Mouse (Mus musculus): Measurements from ENCODE around the gene Slc25a10. TPM values are rescaled to one million over a fixed set of nuclear protein-coding genes. Genes with fewer than 3 reads are reported as not detected.

The Slc25a10 gene
- polyA plus RNA-seq, 1 experiment from 2014 or later, result 39.4 TPM

GRCm38 (mm10) chr11:120493911-120494310, 2.3 kb downstream of the Slc25a10 start:
- Histone ChIP-seq H3K4me3 (ENCODE audit: control insufficient read depth in 1 of 2, insufficient read depth in 1 of 2, low read depth in 1 of 2, low read length in 2 of 2) (no peak overlapping the region), H3K9ac (ENCODE audit: low read length) (no peak overlapping the region; the same call in 1 of the 2 replicates), H3K27me3 (ENCODE audit: control insufficient read depth, insufficient read depth, low read length) (no peaks in the 10 kb centered on the region), H3K36me3 (ENCODE audit: control insufficient read depth, insufficient read depth, low read length) (peaks cover 59% of the 10 kb centered on the region), H3K4me1 (ENCODE audit: control insufficient read depth in 2 of 2, insufficient read depth in 2 of 2, low read length in 2 of 2) (peaks cover 17 to 25% of the 10 kb centered on the region in 2 experiments), H3K9me3 (ENCODE audit: control insufficient read depth, low read length) (no peaks in the 10 kb centered on the region), H3K4me2 (ENCODE audit: low read length) (no peak overlapping the region; the same call in 1 of the 2 replicates), H3K27ac (replicated peaks in 1 of 2; ENCODE audit: control insufficient read depth in 1 of 2, insufficient read depth in 1 of 2, low read depth in 2 of 2, low read length in 2 of 2) (no peak overlapping the region)
- 82% methylated on average over 3 of the region's 3 CpGs for WGBS
- ATAC-seq (ENCODE audit: insufficient number of reproducible peaks, insufficient read depth, low FRiP score, low read depth), result no peak

- H3K4me2 ChIP-seq (ENCODE audit: low read length), result no peak overlapping the region
- WGBS, result 89% methylated on average over 3 of the region's 3 CpGs
- ATAC-seq (ENCODE audit: insufficient number of reproducible peaks, insufficient read depth, low FRiP score, low read depth), result no peak
- H3K27me3 ChIP-seq (ENCODE audit: control insufficient read depth, insufficient read depth, low read length), result no peaks in the 10 kb centered on the region
- H3K9me3 ChIP-seq (ENCODE audit: control insufficient read depth, low read length), result no peaks in the 10 kb centered on the region
- H3K27ac ChIP-seq (replicated peaks in 1 of 2; ENCODE audit: control insufficient read depth in 1 of 2, insufficient read depth in 1 of 2, low read depth in 2 of 2, low read length in 2 of 2), result no peak overlapping the region
- peaks cover 47% of the 10 kb centered on the region for H3K36me3 ChIP-seq (ENCODE audit: control insufficient read depth, insufficient read depth, low read length)
- H3K4me3 ChIP-seq (ENCODE audit: control insufficient read depth in 1 of 2, insufficient read depth in 1 of 2, low read depth in 1 of 2, low read length in 2 of 2), result no peak overlapping the region
- H3K4me1 ChIP-seq (ENCODE audit: control insufficient read depth in 2 of 2, insufficient read depth in 2 of 2, low read length in 2 of 2), result peaks cover 6 to 17% of the 10 kb centered on the region in 2 experiments
- H3K9ac ChIP-seq (ENCODE audit: low read length), result no peak overlapping the region
Measured at GRCm38 (mm10) chr11:120497436-120497835, 5.8 kb downstream of the Slc25a10 start.

- H3K4me1 ChIP-seq (ENCODE audit: control insufficient read depth in 2 of 2, insufficient read depth in 2 of 2, low read length in 2 of 2), result peaks cover 3 to 11% of the 10 kb centered on the region in 2 experiments
- ATAC-seq (ENCODE audit: insufficient number of reproducible peaks, insufficient read depth, low FRiP score, low read depth), result no peak
- no peak overlapping the region for H3K4me3 ChIP-seq (ENCODE audit: control insufficient read depth in 1 of 2, insufficient read depth in 1 of 2, low read depth in 1 of 2, low read length in 2 of 2)
- H3K36me3 ChIP-seq (ENCODE audit: control insufficient read depth, insufficient read depth, low read length), result peaks cover 47% of the 10 kb centered on the region
- no peaks in the 10 kb centered on the region for H3K27me3 ChIP-seq (ENCODE audit: control insufficient read depth, insufficient read depth, low read length)
- no peaks in the 10 kb centered on the region for H3K9me3 ChIP-seq (ENCODE audit: control insufficient read depth, low read length)
- 89% methylated on average over 12 of the region's 12 CpGs for WGBS
- no peak overlapping the region for H3K4me2 ChIP-seq (ENCODE audit: low read length)
- no peak overlapping the region for H3K27ac ChIP-seq (replicated peaks in 1 of 2; ENCODE audit: control insufficient read depth in 1 of 2, insufficient read depth in 1 of 2, low read depth in 2 of 2, low read length in 2 of 2)
- no peak overlapping the region for H3K9ac ChIP-seq (ENCODE audit: low read length)
Measured at GRCm38 (mm10) chr11:120498226-120498625, 6.6 kb downstream of the Slc25a10 start.

GRCm38 (mm10) chr11:120498891-120499290, 7.3 kb downstream of the Slc25a10 start:
- Histone ChIP-seq H3K9ac (ENCODE audit: low read length) (no peak overlapping the region), H3K4me3 (ENCODE audit: control insufficient read depth in 1 of 2, insufficient read depth in 1 of 2, low read depth in 1 of 2, low read length in 2 of 2) (no peak overlapping the region), H3K27ac (replicated peaks in 1 of 2; ENCODE audit: control insufficient read depth in 1 of 2, insufficient read depth in 1 of 2, low read depth in 2 of 2, low read length in 2 of 2) (no peak overlapping the region), H3K4me2 (ENCODE audit: low read length) (no peak overlapping the region), H3K36me3 (ENCODE audit: control insufficient read depth, insufficient read depth, low read length) (peaks cover 47% of the 10 kb centered on the region), H3K27me3 (ENCODE audit: control insufficient read depth, insufficient read depth, low read length) (no peaks in the 10 kb centered on the region), H3K4me1 (ENCODE audit: control insufficient read depth in 2 of 2, insufficient read depth in 2 of 2, low read length in 2 of 2) (peaks cover 0 to 7% of the 10 kb centered on the region in 2 experiments; a peak in 3 of 4 replicates), H3K9me3 (ENCODE audit: control insufficient read depth, low read length) (no peaks in the 10 kb centered on the region)
- no peak for ATAC-seq (ENCODE audit: insufficient number of reproducible peaks, insufficient read depth, low FRiP score, low read depth)
- WGBS, result 82% methylated on average over 5 of the region's 5 CpGs

- no peak overlapping the region for H3K4me2 ChIP-seq (ENCODE audit: low read length)
- H3K4me3 ChIP-seq (ENCODE audit: control insufficient read depth in 1 of 2, insufficient read depth in 1 of 2, low read depth in 1 of 2, low read length in 2 of 2), result no peak overlapping the region
- peaks cover 0 to 7% of the 10 kb centered on the region in 2 experiments; a peak in 2 of 4 replicates for H3K4me1 ChIP-seq (ENCODE audit: control insufficient read depth in 2 of 2, insufficient read depth in 2 of 2, low read length in 2 of 2)
- no peak for ATAC-seq (ENCODE audit: insufficient number of reproducible peaks, insufficient read depth, low FRiP score, low read depth)
- no peak overlapping the region for H3K27ac ChIP-seq (replicated peaks in 1 of 2; ENCODE audit: control insufficient read depth in 1 of 2, insufficient read depth in 1 of 2, low read depth in 2 of 2, low read length in 2 of 2)
- no peaks in the 10 kb centered on the region for H3K9me3 ChIP-seq (ENCODE audit: control insufficient read depth, low read length)
- H3K9ac ChIP-seq (ENCODE audit: low read length), result no peak overlapping the region
- no peaks in the 10 kb centered on the region for H3K27me3 ChIP-seq (ENCODE audit: control insufficient read depth, insufficient read depth, low read length)
- H3K36me3 ChIP-seq (ENCODE audit: control insufficient read depth, insufficient read depth, low read length), result peaks cover 41% of the 10 kb centered on the region
- 82% methylated on average over 6 of the region's 6 CpGs for WGBS
Measured at GRCm38 (mm10) chr11:120499894-120500293, 8.3 kb downstream of the Slc25a10 start.

- no peak for ATAC-seq (ENCODE audit: insufficient number of reproducible peaks, insufficient read depth, low FRiP score, low read depth)
- no peak overlapping the region for H3K9ac ChIP-seq (ENCODE audit: low read length)
- 11% methylated on average over 3 of the region's 3 CpGs for WGBS
Measured at GRCm38 (mm10) chr11:120500357-120500756, 8.7 kb downstream of the Slc25a10 start.

GRCm38 (mm10) chr11:120501018-120501417, 9.4 kb downstream of the Slc25a10 start:
- peaks cover 0 to 7% of the 10 kb centered on the region in 2 experiments; a peak in 2 of 4 replicates for H3K4me1 ChIP-seq (ENCODE audit: control insufficient read depth in 2 of 2, insufficient read depth in 2 of 2, low read length in 2 of 2)
- no peak overlapping the region for H3K4me3 ChIP-seq (ENCODE audit: control insufficient read depth in 1 of 2, insufficient read depth in 1 of 2, low read depth in 1 of 2, low read length in 2 of 2)
- no peaks in the 10 kb centered on the region for H3K27me3 ChIP-seq (ENCODE audit: control insufficient read depth, insufficient read depth, low read length)
- H3K9me3 ChIP-seq (ENCODE audit: control insufficient read depth, low read length), result no peaks in the 10 kb centered on the region
- no peak for ATAC-seq (ENCODE audit: insufficient number of reproducible peaks, insufficient read depth, low FRiP score, low read depth)
- no peak overlapping the region for H3K4me2 ChIP-seq (ENCODE audit: low read length)
- no peak overlapping the region for H3K27ac ChIP-seq (replicated peaks in 1 of 2; ENCODE audit: control insufficient read depth in 1 of 2, insufficient read depth in 1 of 2, low read depth in 2 of 2, low read length in 2 of 2)
- no peak overlapping the region for H3K9ac ChIP-seq (ENCODE audit: low read length)
- peaks cover 30% of the 10 kb centered on the region for H3K36me3 ChIP-seq (ENCODE audit: control insufficient read depth, insufficient read depth, low read length)
- WGBS, result 63% methylated on average over 6 of the region's 6 CpGs

More at GRCm38 (mm10) chr11:120500357-120500756, 8.7 kb downstream of the Slc25a10 start:
- Histone ChIP-seq H3K4me2 (ENCODE audit: low read length) (no peak overlapping the region), H3K4me3 (ENCODE audit: control insufficient read depth in 1 of 2, insufficient read depth in 1 of 2, low read depth in 1 of 2, low read length in 2 of 2) (no peak overlapping the region), H3K27me3 (ENCODE audit: control insufficient read depth, insufficient read depth, low read length) (no peaks in the 10 kb centered on the region), H3K9me3 (ENCODE audit: control insufficient read depth, low read length) (no peaks in the 10 kb centered on the region), H3K4me1 (ENCODE audit: control insufficient read depth in 2 of 2, insufficient read depth in 2 of 2, low read length in 2 of 2) (peaks cover 0 to 7% of the 10 kb centered on the region in 2 experiments; a peak in 2 of 4 replicates), H3K27ac (replicated peaks in 1 of 2; ENCODE audit: control insufficient read depth in 1 of 2, insufficient read depth in 1 of 2, low read depth in 2 of 2, low read length in 2 of 2) (no peak overlapping the region), H3K36me3 (ENCODE audit: control insufficient read depth, insufficient read depth, low read length) (peaks cover 37% of the 10 kb centered on the region)

GRCm38 (mm10) chr11:120501701-120502100, 10.1 kb downstream of the Slc25a10 start:
- H3K9me3 ChIP-seq (ENCODE audit: control insufficient read depth, low read length), result no peaks in the 10 kb centered on the region
- 81% methylated on average over 4 of the region's 4 CpGs for WGBS
- ATAC-seq (ENCODE audit: insufficient number of reproducible peaks, insufficient read depth, low FRiP score, low read depth), result no peak
- H3K27ac ChIP-seq (replicated peaks in 1 of 2; ENCODE audit: control insufficient read depth in 1 of 2, insufficient read depth in 1 of 2, low read depth in 2 of 2, low read length in 2 of 2), result no peak overlapping the region
- H3K4me3 ChIP-seq (ENCODE audit: control insufficient read depth in 1 of 2, insufficient read depth in 1 of 2, low read depth in 1 of 2, low read length in 2 of 2), result no peak overlapping the region
- H3K36me3 ChIP-seq (ENCODE audit: control insufficient read depth, insufficient read depth, low read length), result peaks cover 23% of the 10 kb centered on the region
- no peak overlapping the region for H3K4me2 ChIP-seq (ENCODE audit: low read length)
- H3K27me3 ChIP-seq (ENCODE audit: control insufficient read depth, insufficient read depth, low read length), result no peaks in the 10 kb centered on the region
- H3K9ac ChIP-seq (ENCODE audit: low read length), result no peak overlapping the region
- peaks cover 0 to 7% of the 10 kb centered on the region in 2 experiments; a peak in 2 of 4 replicates for H3K4me1 ChIP-seq (ENCODE audit: control insufficient read depth in 2 of 2, insufficient read depth in 2 of 2, low read length in 2 of 2)
